13 mouse cellular contexts compared by ENCODE assay signal in the genomic region with DNA sequence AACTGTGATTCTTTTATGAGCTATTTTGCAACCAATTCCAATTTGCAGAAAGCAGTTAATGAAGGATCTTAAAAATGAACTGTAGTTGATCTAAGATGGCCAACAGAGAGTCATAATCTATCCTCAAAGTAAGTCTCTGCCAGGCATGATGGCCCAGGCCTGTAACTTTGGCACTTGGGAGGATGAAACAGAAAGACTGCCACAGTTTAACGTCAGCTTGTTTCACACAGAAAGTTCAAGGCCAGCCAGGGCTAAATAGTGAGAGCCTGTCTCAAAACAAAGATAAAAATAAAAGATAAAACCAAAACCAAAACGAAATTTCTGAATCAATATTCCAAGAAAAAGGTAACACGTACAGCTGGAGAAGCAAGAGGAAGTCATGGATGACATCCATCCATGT.
"Had no signal": no experiment of that assay in that cellular context is flagged by ENCODE, and none has a peak within 500 bp of the region (broad histone marks: within the 10 kb centered on the region; RNA-seq: fewer than 3 reads in every experiment).

No protein-coding gene starts in this region.

- H3K27ac ChIP-seq: limb, embryonic 12.5 days; liver, embryonic 14.5 days; midbrain, embryonic 13.5 days had no signal

- H3K4me3 ChIP-seq: limb, embryonic 12.5 days; midbrain, embryonic 13.5 days had no signal

- DNase-seq: kidney, adult 8-10 months; kidney, postnatal 25 days; liver; lung, adult 2 months; lung, postnatal 36 days; right cerebral cortex, adult 18-20 months; right cerebral cortex, postnatal 4 days; spleen, adult 18-20 months; thymus, adult 2 months; thymus, postnatal 25 days had no signal

- H3K4me1 ChIP-seq: limb, embryonic 12.5 days; midbrain, embryonic 13.5 days had no signal
